Mouse (Mus musculus) hindbrain, embryonic 16.5 days (tissue): ENCODE results near the gene Gm47289. TPM values are rescaled to one million over a fixed set of nuclear protein-coding genes. Genes with fewer than 3 reads are reported as not detected.

Experiments
- polyA plus RNA-seq: library from polyadenylated mRNA; unstranded; fragments of >200 nt; fragmentation: Nextera tagmentation; extraction: Ambion mirVana; gene quantifications from 2 replicates; pipeline ENCODE4 v1.2.1, GENCODE M21; 2015

The Gm47289 gene
- polyA plus RNA-seq, 1 experiment from 2014 or later: not detected

Other genes starting within 250 kb of the Gm47289 start
- gene Ctdspl, start 232.7 kb upstream of the Gm47289 start, polyA plus RNA-seq: 8.1 and 9.2 TPM in 2 replicates
- 4.7 and 5.0 TPM in 2 replicates for gene Vill, start 106.4 kb upstream of the Gm47289 start, polyA plus RNA-seq
- 20.7 and 22.4 TPM in 2 replicates for gene Plcd1, start 65.7 kb upstream of the Gm47289 start, polyA plus RNA-seq
- gene Dlec1, start 56.7 kb upstream of the Gm47289 start, polyA plus RNA-seq: 0.77 and 2.9 TPM in 2 replicates
- 3.7 and 5.1 TPM in 2 replicates for gene Acaa1b, start 2.1 kb upstream of the Gm47289 start, polyA plus RNA-seq
- gene Slc22a13, start 49.9 kb downstream of the Gm47289 start, polyA plus RNA-seq: not detected in 2 replicates
- gene Oxsr1, start 163.3 kb downstream of the Gm47289 start, polyA plus RNA-seq: 12.1 and 12.8 TPM in 2 replicates
- 122 and 124 TPM in 2 replicates for gene Acaa1a, start 180.5 kb downstream of the Gm47289 start, polyA plus RNA-seq
- 6.6 and 6.7 TPM in 2 replicates for gene Myd88, start 182.2 kb downstream of the Gm47289 start, polyA plus RNA-seq
- 3.0 and 3.5 TPM in 2 replicates for gene Xylb, start 198.2 kb downstream of the Gm47289 start, polyA plus RNA-seq
- gene Slc22a14, start 206.4 kb downstream of the Gm47289 start, polyA plus RNA-seq: 0.08 TPM in 1 of 2 replicates, not detected in the other
- 17.3 and 28.2 TPM in 2 replicates for gene Acvr2b, start 243.0 kb downstream of the Gm47289 start, polyA plus RNA-seq